Mouse (Mus musculus) megakaryocyte progenitor cell, adult 5-6 weeks (primary cell): ENCODE results near the gene Zkscan16. TPM values are rescaled to one million over a fixed set of nuclear protein-coding genes. Genes with fewer than 3 reads are reported as not detected.

Source experiments
- ATAC-seq: replicated peaks from 2 replicates; pipeline ENCODE4 v1.8.0; 2016; ENCODE audit warnings: mild to moderate bottlenecking, moderate TSS enrichment, inconsistent platforms; ENCODE audit not compliant: poor library complexity
- total RNA-seq, 2 experiments: library from RNA; stranded (forward) in 1 of 2; stranded (reverse) in 1 of 2; fragments of 157-497, 149-512 nt in 1 of 2; fragments of 200-1000 nt in 1 of 2; gene quantifications; 2 replicates each; pipeline versions ENCODE4 v1.2.3 to v1.2.4; 2015 to 2017

Zkscan16 gene
- not detected in 2 replicates for total RNA-seq (2015)
- not detected in 2 replicates for total RNA-seq (2017)

- peak; percentile 87 for ATAC-seq
These were observed at the start of gene Zkscan16 for GRCm38 (mm10) chr4:58943420-58944205. TSS of gene Zkscan16 (plus strand) at chr4:58943628.

DNA sequence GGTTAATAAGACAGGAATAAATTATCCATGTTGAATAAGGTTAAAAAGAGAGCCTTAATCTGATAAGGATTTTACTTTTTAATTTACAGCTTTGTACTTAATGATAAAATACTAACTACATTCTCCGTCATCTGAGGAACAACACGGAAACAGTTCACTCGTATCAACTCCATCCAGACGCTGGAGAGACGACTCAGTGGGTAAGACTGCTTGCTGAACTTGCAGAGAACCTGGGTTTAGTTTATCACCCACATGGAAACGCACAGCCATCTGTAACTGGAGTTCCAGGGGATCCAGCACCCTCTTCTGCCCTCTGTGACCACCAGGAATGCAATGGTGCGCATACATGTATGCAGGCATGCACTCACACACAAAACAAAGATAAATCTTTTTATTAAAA, 49.0 kb upstream of the Zkscan16 start:
- ATAC-seq, result peak; percentile 59

GRCm38 (mm10) chr4:58897436-58897835, 46.0 kb upstream of the Zkscan16 start:
- no peak for ATAC-seq

- ATAC-seq, result peak; percentile 50; the same call in 1 of the 2 replicates
These were observed 45.1 kb upstream of the Zkscan16 start for GRCm38 (mm10) chr4:58898318-58898717.

DNA sequence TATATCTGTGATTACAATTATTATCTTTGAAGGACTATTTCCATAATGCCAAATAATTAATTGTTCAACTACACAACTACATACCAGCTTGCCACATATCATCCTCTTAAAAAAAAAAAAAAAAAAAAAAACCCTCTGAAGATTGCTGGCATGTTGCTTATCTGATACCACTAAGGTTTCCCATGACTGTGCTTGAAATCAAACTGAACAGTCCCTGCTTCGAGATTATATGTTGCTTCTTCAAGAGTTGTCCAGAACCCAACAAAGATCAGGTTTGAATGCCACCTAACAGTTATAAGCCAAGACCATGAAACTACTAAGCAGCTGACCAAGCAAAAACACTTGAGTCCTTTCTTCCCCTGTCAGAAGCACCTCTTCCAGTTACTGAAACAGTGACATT, 36.0 kb upstream of the Zkscan16 start:
- 0 out of 2 replicates have a peak, but pooled peaks have one; percentile 12 for ATAC-seq

DNA sequence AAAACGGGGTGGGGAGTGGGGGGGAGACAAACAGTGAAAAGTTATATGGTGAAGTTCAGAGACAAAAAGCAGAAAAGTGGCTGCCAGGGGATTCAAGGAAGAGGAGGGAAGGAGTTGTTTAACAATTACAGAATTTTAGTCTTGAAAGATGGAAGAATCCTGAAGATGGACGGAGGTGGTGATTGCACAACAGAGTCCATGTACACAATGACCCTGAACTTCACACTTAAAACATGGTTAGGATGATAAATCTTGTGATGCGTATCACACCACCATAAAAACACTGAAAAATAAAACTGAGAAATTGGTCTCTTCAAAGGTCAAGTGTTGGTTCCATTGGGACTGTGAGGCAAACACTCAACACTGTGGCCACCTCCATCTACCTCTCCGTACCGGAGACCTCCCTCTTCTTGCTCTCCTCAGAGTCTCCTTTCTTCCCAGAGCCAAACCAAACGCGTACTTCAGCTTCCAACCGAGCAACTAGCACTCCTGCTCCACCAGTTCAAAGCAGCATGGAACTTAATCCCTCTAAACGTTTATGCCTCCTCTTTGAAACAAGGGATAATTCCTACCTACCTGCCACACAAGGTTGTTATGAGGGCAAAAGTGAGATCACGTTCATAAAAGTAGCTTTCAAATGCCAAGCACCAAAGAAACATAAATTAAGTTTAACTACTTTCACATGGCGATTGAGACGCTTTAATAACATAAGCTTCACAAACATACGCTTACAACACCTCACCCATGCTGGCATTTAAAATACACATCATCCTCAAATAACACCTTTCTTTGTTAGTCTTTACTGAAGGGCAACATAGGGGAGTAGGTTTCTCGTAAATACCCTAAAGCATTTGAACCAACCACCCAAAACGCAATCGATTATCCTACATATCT, 33.0 kb upstream of the Zkscan16 start:
- no peak for ATAC-seq

GRCm38 (mm10) chr4:58911069-58911830, 32.2 kb upstream of the Zkscan16 start:
- ATAC-seq, result no peak

- ATAC-seq, result peak; percentile 21
These were observed 31.4 kb upstream of the Zkscan16 start for GRCm38 (mm10) chr4:58911831-58912628.

DNA sequence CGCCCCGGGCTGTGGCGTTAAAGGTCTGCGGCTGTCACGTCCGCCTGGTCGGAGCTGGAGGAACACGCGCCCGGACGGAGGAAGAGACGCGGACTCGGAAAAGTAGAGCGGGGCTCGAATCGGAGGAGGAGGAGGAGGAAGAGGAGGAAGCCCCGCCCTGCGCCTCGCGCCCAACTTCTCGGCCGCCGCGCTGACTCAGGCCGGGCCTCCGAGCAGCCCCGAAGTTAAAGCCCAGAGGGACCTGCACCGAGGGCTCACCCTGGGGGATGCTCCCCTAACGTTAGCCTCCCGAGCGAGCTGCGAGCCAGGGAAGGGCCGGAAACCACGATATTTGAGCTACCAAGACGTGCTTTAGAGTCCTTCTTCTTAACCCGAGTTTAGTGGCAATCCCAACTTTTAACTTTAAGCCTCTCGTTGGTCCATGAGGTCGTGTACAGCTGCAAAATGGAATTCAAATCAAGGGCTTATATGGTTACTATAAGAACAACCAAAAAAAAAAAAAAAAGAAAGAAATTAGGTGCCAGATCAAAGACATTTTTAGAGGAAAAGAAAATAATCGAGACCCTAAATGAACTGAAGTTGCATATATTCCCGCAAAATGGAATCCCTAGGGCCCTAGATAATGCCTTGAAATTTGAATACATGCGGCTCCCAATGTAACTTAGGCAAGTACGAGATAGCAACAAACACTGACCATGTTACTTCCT, 30.6 kb upstream of the Zkscan16 start, which contains the start of gene Ecpas:
Ecpas (minus strand) TSS at position 121 of the 707 bp plus-strand sequence.
- ATAC-seq, result peak; percentile 68

GRCm38 (mm10) chr4:58913336-58914026, 29.9 kb upstream of the Zkscan16 start:
- ATAC-seq, result peak; percentile 59

- ATAC-seq, result peak; percentile 26
These were observed 28.2 kb upstream of the Zkscan16 start for GRCm38 (mm10) chr4:58915081-58915826.

DNA sequence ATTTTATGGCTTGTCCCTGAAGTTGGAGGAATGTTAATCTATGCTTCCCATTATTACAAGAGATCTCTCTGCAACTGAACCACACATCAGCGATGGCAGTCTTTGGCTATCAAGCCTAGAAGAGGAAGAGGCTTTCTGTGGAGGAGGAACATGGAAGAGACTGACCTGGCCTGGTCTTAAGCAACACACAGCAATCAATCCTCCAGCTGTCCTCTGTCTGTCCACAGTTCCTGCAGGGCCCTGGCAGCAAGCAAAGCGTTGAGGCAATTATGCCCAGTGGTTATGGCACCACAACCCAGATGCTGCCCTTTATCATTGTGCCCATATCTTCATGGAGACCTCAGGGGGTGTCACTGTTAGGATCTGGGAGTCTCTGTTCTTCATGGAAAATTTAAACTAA, 19.5 kb upstream of the Zkscan16 start:
- ATAC-seq, result peak; percentile 63

GRCm38 (mm10) chr4:58925664-58926063, 17.8 kb upstream of the Zkscan16 start:
- no peak for ATAC-seq

GRCm38 (mm10) chr4:58926120-58926519, 17.3 kb upstream of the Zkscan16 start:
- ATAC-seq, result no peak

GRCm38 (mm10) chr4:58927661-58928060, 15.8 kb upstream of the Zkscan16 start:
- peak; percentile 57 for ATAC-seq

GRCm38 (mm10) chr4:58932541-58932940, 10.9 kb upstream of the Zkscan16 start:
- no peak for ATAC-seq

- no peak for ATAC-seq
These were observed 9.1 kb upstream of the Zkscan16 start for GRCm38 (mm10) chr4:58934308-58934707.
